Mouse (Mus musculus) E14TG2a.4 (cell line): ENCODE results near the gene Thsd4.

Source experiments
- CTCF ChIP-seq: conservative IDR thresholded peaks from 2 replicates; pipeline ENCODE4 v1.5.1; 2014; ENCODE audit warnings: low read length
- NANOG ChIP-seq: IDR thresholded peaks from 2 replicates; pipeline ENCODE4 v1.6.1; 2014; ENCODE audit warnings: borderline replicate concordance, low read length, mixed read lengths
- POU5F1 ChIP-seq: IDR thresholded peaks from 2 replicates; pipeline ENCODE4 v1.6.1; 2014; ENCODE audit warnings: low read length, borderline replicate concordance

- TF ChIP-seq CTCF (no peak), NANOG (no peak), POU5F1 (no peak)
Observed at GRCm38 (mm10) chr9:60445821-60446220, 76.0 kb downstream of the Thsd4 start.
